In genomic region chr9:31217631-31218380, GRCm38 (mm10) we compare ENCODE assay signal across 14 mouse cellular contexts. TPM values are rescaled to one million over a fixed set of nuclear protein-coding genes. Genes with fewer than 3 reads are reported as not detected.
DNase-seq lines count a peak whose midpoint lies in the region; ATAC-seq lines count a peak whose summit lies in the region.
"Had no signal": no experiment of that assay in that cellular context is flagged by ENCODE, and none has a peak within 500 bp of the region (broad histone marks: within the 10 kb centered on the region; RNA-seq: fewer than 3 reads in every experiment).

No protein-coding gene starts in this region.

- H3K9ac ChIP-seq in limb, embryonic 15.5 days, result no peak overlapping the region
- H3K9ac ChIP-seq: limb, embryonic 13.5 days had no signal

- H3K36me3 ChIP-seq in limb, embryonic 15.5 days, result no peaks in the 10 kb centered on the region
- no peaks in the 10 kb centered on the region for H3K36me3 ChIP-seq in limb, embryonic 10.5 days
- H3K36me3 ChIP-seq: forebrain, embryonic 10.5 days; hindbrain, embryonic 10.5 days; limb, embryonic 13.5 days had no signal

- no peaks in the 10 kb centered on the region for H3K9me3 ChIP-seq in limb, embryonic 15.5 days
- no peaks in the 10 kb centered on the region for H3K9me3 ChIP-seq in limb, embryonic 10.5 days (replicated peaks)
- H3K9me3 ChIP-seq: forebrain, embryonic 10.5 days; hindbrain, embryonic 10.5 days; limb, embryonic 13.5 days had no signal

- no peaks in the 10 kb centered on the region for H3K27me3 ChIP-seq in limb, embryonic 15.5 days
- H3K27me3 ChIP-seq in limb, embryonic 10.5 days (ENCODE audit: low read depth, poor library complexity, severe bottlenecking), result no peaks in the 10 kb centered on the region
- H3K27me3 ChIP-seq: limb, embryonic 13.5 days had no signal

- WGBS in limb, embryonic 15.5 days, result 50% methylated on average over 7 of the region's 7 CpGs
- WGBS in limb, embryonic 10.5 days, result 53% methylated on average over 7 of the region's 7 CpGs

- H3K4me1 ChIP-seq in limb, embryonic 15.5 days, result peaks cover 4% of the 10 kb centered on the region
- H3K4me1 ChIP-seq in limb, embryonic 10.5 days, result peaks cover 7% of the 10 kb centered on the region

- DNase-seq in limb, embryonic 10.5 days (ENCODE audit: low spot score), result no peak
- DNase-seq in CD4-positive, CD25-positive, alpha-beta regulatory T cell, adult 2 months (ENCODE audit: low read depth, low spot score), result peak; percentile 11
- DNase-seq in brain, adult 2 months (ENCODE audit: low read depth, low spot score), result peak; percentile 43
- DNase-seq in cerebellum, postnatal 25 days, result no peak
- no peak for DNase-seq in adrenal gland, adult 2 months
- no peak for DNase-seq in heart, postnatal 25 days (ENCODE audit: low spot score)
- DNase-seq: cerebellum, adult 18-20 months; layer of hippocampus, postnatal 36 days had no signal

- H3K4me3 ChIP-seq in limb, embryonic 15.5 days, result no peak overlapping the region
- H3K4me3 ChIP-seq in limb, embryonic 10.5 days, result no peak overlapping the region
- H3K4me3 ChIP-seq: forebrain, embryonic 10.5 days; hindbrain, embryonic 10.5 days; limb, embryonic 13.5 days had no signal

- intact Hi-C loops in heart, postnatal 25 days (cut with DNase I), result no loop called here

- no peak overlapping the region for H3K4me2 ChIP-seq in limb, embryonic 15.5 days
- H3K4me2 ChIP-seq: heart, embryonic 11.5 days; limb, embryonic 13.5 days had no signal

- peak overlapping the region; percentile 29; the same call in 1 of the 2 replicates for H3K27ac ChIP-seq in limb, embryonic 15.5 days
- no peak overlapping the region for H3K27ac ChIP-seq in limb, embryonic 10.5 days
- H3K27ac ChIP-seq: forebrain, embryonic 10.5 days; hindbrain, embryonic 10.5 days; limb, embryonic 13.5 days had no signal

- no peak for ATAC-seq in limb, embryonic 15.5 days (ENCODE audit: insufficient number of reproducible peaks, low FRiP score, low TSS enrichment, low read depth)
- ATAC-seq in megakaryocyte-erythroid progenitor cell, adult 5-6 weeks (replicated peaks; ENCODE audit: low FRiP score, low TSS enrichment, poor library complexity, severe bottlenecking), result peak; percentile 62

RNA-seq across cellular contexts. Expression of gene Aplp2, which starts 6.2 kb away (rescaled TPM):
- 219 and 230 TPM in 2 replicates for polyA plus RNA-seq in limb, embryonic 15.5 days (2015; fragmentation: Nextera tagmentation; extraction: Ambion mirVana)
- 179 and 182 TPM in 2 replicates for polyA plus RNA-seq in limb, embryonic 10.5 days (2016; fragmentation: Nextera tagmentation; extraction: Ambion mirVana)
- 250 and 255 TPM in 2 replicates for total RNA-seq in megakaryocyte-erythroid progenitor cell, adult 5-6 weeks (2014; fragmentation: Nextera tagmentation)
- total RNA-seq in megakaryocyte-erythroid progenitor cell, adult 5-6 weeks (2017), result 258 and 279 TPM in 2 replicates
- total RNA-seq in adrenal gland, adult 2 months (2021), result 100 to 1,000 TPM; 578 to 689 TPM
- 376 and 431 TPM in 2 replicates for polyA plus RNA-seq in adrenal gland, adult 2 months (2012; rRNA removed)
- 100 to 1,000 TPM; 285 to 296 TPM for total RNA-seq in heart, postnatal 25 days (2021)

Comparison
In these comparisons a context has a peak if more than half of its experiments do, and no peak if none do; other contexts are left out.
1. DNase-seq: peak in CD4-positive, CD25-positive, alpha-beta regulatory T cell, adult 2 months (single experiment) and brain, adult 2 months (single experiment); none in limb, embryonic 10.5 days (single experiment), cerebellum, postnatal 25 days (0 of 2), adrenal gland, adult 2 months (single experiment) and heart, postnatal 25 days (single experiment).